Mouse (Mus musculus) lung, postnatal 0 days (tissue): Measurements from ENCODE around the gene Cul3.

Source experiments
- CTCF ChIP-seq: IDR thresholded peaks from 2 replicates; pipeline ENCODE4 v1.5.1; 2016; ENCODE audit warnings: antibody characterized with exemption, mild to moderate bottlenecking
- EP300 ChIP-seq: IDR thresholded peaks from 2 replicates; pipeline ENCODE4 v1.6.1; 2016; ENCODE audit warnings: antibody characterized with exemption, mild to moderate bottlenecking, control low read depth

DNA sequence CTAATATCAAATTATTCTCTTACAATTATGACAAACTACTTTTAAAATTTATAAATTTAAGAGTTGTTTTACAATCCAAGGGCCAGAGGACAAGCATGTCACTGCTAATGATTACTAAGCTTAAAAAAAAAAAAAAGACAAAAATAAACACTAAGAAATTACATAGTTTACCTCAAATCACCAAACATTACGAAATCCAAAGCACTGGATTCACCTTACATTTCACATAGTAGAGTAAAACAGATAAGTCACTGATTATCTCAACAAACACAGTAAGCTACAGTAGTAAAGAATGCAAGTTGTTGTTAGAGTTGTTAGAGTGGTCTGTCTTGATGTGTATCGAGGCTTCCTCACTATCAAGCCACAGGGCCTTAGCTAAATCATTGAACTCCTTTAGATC lies 14.5 kb downstream of the Cul3 start:
- TF ChIP-seq EP300, result no peak
- no peak for TF ChIP-seq CTCF
